Mouse (Mus musculus) hindbrain, embryonic 15.5 days (tissue): Measurements from ENCODE around the gene Rps11. TPM values are rescaled to one million over a fixed set of nuclear protein-coding genes. Genes with fewer than 3 reads are reported as not detected.
A peak's percentile ranks its signal among the peaks of the same experiment; 100 is the strongest.
"Not testable (repeated sequence)": the region's sequence is repeated elsewhere in the genome, so short reads cannot be mapped to it uniquely, and the experiment has no call there.

Source experiments
- ATAC-seq: fragments of 200-750 bp; cut with Nextera tagmentation; 2 replicates; pipeline ENCODE4 v1.8.0; 2017; ENCODE audit warnings: low read depth, moderate number of reproducible peaks, moderate TSS enrichment; ENCODE audit not compliant: low FRiP score
- H3K27ac ChIP-seq: fragments of 300-500 bp; sonication (generic); replicated peaks from 2 replicates; pipeline ENCODE4 v1.5.1; 2015; ENCODE audit warnings: mild to moderate bottlenecking, inconsistent platforms
- H3K27me3 ChIP-seq: fragments of 300-500 bp; sonication (generic); 2 replicates; pipeline ENCODE4 v1.6.1; 2015; ENCODE audit warnings: control low read depth, inconsistent platforms
- H3K36me3 ChIP-seq: fragments of 300-500 bp; sonication (generic); 2 replicates; pipeline ENCODE4 v1.6.1; 2015; ENCODE audit warnings: control low read depth, inconsistent platforms
- H3K4me1 ChIP-seq: fragments of 300-500 bp; sonication (generic); replicated peaks from 2 replicates; pipeline ENCODE4 v1.6.1; 2015; ENCODE audit warnings: control low read depth, inconsistent platforms
- H3K4me2 ChIP-seq: fragments of 300-500 bp; sonication (generic); 2 replicates; pipeline ENCODE4 v1.6.1; 2015; ENCODE audit warnings: moderate library complexity, mild to moderate bottlenecking, inconsistent platforms
- H3K4me3 ChIP-seq: fragments of 300-500 bp; sonication (generic); 2 replicates; pipeline ENCODE4 v1.5.1; 2015; ENCODE audit warnings: mild to moderate bottlenecking, inconsistent platforms
- H3K9ac ChIP-seq: fragments of 300-500 bp; sonication (generic); 2 replicates; pipeline ENCODE4 v1.6.1; 2015; ENCODE audit warnings: inconsistent platforms
- H3K9me3 ChIP-seq: fragments of 300-500 bp; sonication (generic); 2 replicates; pipeline ENCODE4 v1.6.1; 2016; ENCODE audit warnings: control low read depth, inconsistent platforms
- WGBS: fragments of 180-500 bp; shearing (Covaris S2); methylation state at CpG from one replicate; pipeline ENCODE4 v1.1.7; 2015; 5-methylcytosine and 5-hydroxymethylcytosine counted together
- polyA plus RNA-seq: library from polyadenylated mRNA; unstranded; fragments of >200 nt; fragmentation: Nextera tagmentation; extraction: Ambion mirVana; gene quantifications from 2 replicates; pipeline ENCODE4 v1.2.1, GENCODE M21; 2015

Rps11 gene
- 762 and 841 TPM in 2 replicates for polyA plus RNA-seq

GRCm38 (mm10) chr7:45124224-45125143 is at the start of gene Rps11:
Rps11 (minus strand) TSS chr7:45124439.
- H3K4me1 ChIP-seq: peaks cover 60% of the 10 kb centered on the region

DNA sequence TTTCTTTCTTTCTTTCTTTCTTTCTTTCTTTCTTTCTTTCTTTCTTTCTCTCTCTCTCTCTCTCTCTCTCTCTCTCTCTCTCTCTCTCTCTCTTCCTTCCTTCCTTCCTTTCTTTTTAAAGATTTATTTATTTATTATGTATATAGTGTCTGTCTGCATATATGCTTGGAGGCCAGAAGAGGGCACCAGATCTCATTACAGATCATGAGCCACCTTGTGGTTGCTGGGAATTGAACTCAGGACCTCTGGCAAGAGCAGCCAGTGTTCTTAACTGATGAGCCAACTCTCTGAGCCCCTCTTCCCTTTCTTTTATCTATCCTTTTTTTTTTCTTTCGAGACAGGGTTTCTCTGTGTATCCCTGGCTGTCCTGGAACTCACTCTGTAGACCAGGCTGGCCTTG is 49.5 kb upstream of the Rps11 start:
- not testable (repeated sequence) for ATAC-seq, H3K4me3 ChIP-seq, H3K36me3 ChIP-seq, H3K9ac ChIP-seq, H3K27ac ChIP-seq, H3K4me2 ChIP-seq, H3K9me3 ChIP-seq
- Histone ChIP-seq H3K27me3 (peaks cover 75% of the 10 kb centered on the region), H3K4me1 (peaks cover 18% of the 10 kb centered on the region)
- WGBS: 69% methylated on average over 1 of the region's 1 CpGs

More at GRCm38 (mm10) chr7:45124224-45125143, at the start of gene Rps11:
- H3K4me3 ChIP-seq: peak within 1 kb of the TSS; percentile 76
- WGBS: under 1% methylated on average over 59 of the region's 59 CpGs
- peak within 1 kb of the TSS; percentile 80 for H3K4me2 ChIP-seq
- H3K9ac ChIP-seq: peak within 1 kb of the TSS; percentile 95
- peaks cover 62% of the 10 kb centered on the region for H3K36me3 ChIP-seq
- peak; percentile 88 for ATAC-seq
- H3K27me3 ChIP-seq: no peaks in the 10 kb centered on the region
- H3K27ac ChIP-seq: peak within 1 kb of the TSS; percentile 91
- H3K9me3 ChIP-seq: no peaks in the 10 kb centered on the region

- Histone ChIP-seq H3K36me3 (no peaks in the 10 kb centered on the region), H3K4me3 (no peak overlapping the region), H3K9ac (no peak overlapping the region), H3K27ac (no peak overlapping the region), H3K27me3 (peaks cover 75% of the 10 kb centered on the region), H3K9me3 (no peaks in the 10 kb centered on the region), H3K4me2 (no peak overlapping the region), H3K4me1 (peaks cover 25% of the 10 kb centered on the region)
- WGBS: 61% methylated on average over 7 of the region's 7 CpGs
- no peak for ATAC-seq
Observed at GRCm38 (mm10) chr7:45172974-45173373, 48.7 kb upstream of the Rps11 start.

GRCm38 (mm10) chr7:45169495-45169894 is 45.3 kb upstream of the Rps11 start:
- Histone ChIP-seq H3K27ac (no peak overlapping the region), H3K4me3 (no peak overlapping the region), H3K36me3 (no peaks in the 10 kb centered on the region), H3K4me2 (no peak overlapping the region), H3K9ac (no peak overlapping the region), H3K27me3 (peaks cover 75% of the 10 kb centered on the region), H3K9me3 (no peaks in the 10 kb centered on the region), H3K4me1 (peaks cover 12% of the 10 kb centered on the region)
- WGBS: 94% methylated on average over 3 of the region's 3 CpGs
- ATAC-seq: no peak

DNA sequence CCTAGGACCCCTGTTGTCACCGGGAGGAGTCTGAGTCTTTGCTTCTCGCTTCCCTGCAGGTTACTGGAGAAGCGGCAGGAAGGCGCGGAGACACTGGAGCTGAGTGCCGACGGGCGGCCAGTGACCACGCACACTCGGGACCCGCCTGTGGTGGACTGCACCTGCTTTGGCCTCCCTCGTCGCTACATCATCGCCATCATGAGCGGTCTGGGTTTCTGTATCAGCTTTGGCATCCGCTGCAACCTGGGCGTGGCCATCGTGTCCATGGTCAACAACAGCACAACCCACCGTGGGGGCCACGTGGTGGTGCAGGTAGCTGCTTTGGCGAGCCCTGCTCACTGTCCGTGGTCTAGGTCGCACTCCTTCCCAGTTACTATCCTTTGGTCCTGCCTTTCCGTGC is 44.4 kb upstream of the Rps11 start:
- no peak overlapping the region for H3K9ac ChIP-seq
- no peak overlapping the region for H3K27ac ChIP-seq
- no peaks in the 10 kb centered on the region for H3K36me3 ChIP-seq
- H3K4me3 ChIP-seq: peak overlapping the region; percentile 20
- 3% methylated on average over 24 of the region's 24 CpGs for WGBS
- peaks cover 75% of the 10 kb centered on the region for H3K27me3 ChIP-seq
- no peak for ATAC-seq
- no peaks in the 10 kb centered on the region for H3K9me3 ChIP-seq
- peaks cover 18% of the 10 kb centered on the region for H3K4me1 ChIP-seq
- peak overlapping the region; percentile 47 for H3K4me2 ChIP-seq

DNA sequence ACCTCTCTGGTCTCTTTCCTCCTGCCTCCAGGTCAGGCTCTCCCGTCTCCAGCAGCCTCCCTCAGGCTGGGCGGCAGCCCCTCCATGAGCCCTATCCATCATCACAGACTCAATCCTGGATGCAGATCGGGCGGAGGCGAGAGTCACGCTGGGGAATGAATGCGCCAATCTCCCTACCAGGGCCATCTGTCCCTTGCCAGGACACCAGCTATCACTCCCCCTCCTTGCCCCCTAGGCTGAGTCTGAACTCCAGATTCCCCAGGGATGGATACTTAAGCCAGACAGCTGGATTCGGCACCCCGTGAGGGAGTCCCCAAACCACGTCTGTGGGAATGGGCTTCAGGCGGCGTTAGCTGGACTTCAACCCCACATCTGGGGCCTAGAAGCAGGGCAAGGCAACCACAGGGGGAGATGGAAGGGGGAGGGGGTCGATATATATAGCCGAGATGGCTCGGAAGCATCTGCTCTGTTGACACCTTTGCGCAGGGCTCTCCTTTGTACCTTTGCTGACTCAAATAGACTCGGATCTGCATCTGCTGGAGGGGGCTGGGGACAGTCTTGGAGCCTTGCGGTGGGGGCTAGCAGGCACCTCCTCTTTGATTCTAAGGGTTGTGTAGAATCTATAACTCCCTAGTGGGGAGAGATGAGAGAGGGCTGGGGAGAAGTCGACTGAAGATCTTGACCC is 43.7 kb upstream of the Rps11 start:
- Histone ChIP-seq H3K9ac (no peak overlapping the region), H3K9me3 (no peaks in the 10 kb centered on the region), H3K4me1 (peaks cover 19% of the 10 kb centered on the region), H3K27me3 (peaks cover 79% of the 10 kb centered on the region), H3K4me3 (0 out of 2 replicates have a peak overlapping the region, but pooled peaks have one; percentile 20), H3K27ac (no peak overlapping the region), H3K4me2 (peak overlapping the region; percentile 47; the same call in 1 of the 2 replicates), H3K36me3 (no peaks in the 10 kb centered on the region)
- WGBS: 3% methylated on average over 19 of the region's 19 CpGs
- ATAC-seq: no peak

DNA sequence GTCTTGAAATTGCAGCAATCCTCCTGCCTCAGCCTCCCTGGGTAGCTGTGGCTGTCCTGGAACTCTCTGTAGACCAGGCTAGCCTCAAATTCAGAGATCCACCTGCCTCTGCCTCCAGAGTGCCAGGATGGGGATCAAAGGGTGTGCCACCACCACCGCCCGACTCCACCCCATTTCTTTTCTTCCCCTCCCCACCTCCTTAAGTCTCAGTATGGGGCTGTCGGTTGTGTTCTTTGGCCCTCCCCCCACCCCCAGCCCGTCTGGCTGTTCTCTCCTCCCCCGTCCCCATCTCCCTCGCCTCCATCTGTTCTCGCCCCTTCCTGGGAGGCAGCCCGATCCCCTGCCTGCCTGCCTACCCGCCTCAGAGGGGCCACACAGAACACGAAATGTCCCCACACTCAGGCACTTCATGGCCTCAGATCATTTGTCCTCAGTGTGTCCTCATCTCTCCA is 42.7 kb upstream of the Rps11 start:
- Histone ChIP-seq H3K9me3 (no peaks in the 10 kb centered on the region), H3K4me1 (peaks cover 28% of the 10 kb centered on the region), H3K36me3 (no peaks in the 10 kb centered on the region), H3K9ac (no peak overlapping the region), H3K27me3 (peaks cover 80% of the 10 kb centered on the region), H3K4me3 (no peak overlapping the region), H3K27ac (no peak overlapping the region), H3K4me2 (no peak overlapping the region)
- no peak for ATAC-seq
- 28% methylated on average over 9 of the region's 10 CpGs for WGBS

DNA sequence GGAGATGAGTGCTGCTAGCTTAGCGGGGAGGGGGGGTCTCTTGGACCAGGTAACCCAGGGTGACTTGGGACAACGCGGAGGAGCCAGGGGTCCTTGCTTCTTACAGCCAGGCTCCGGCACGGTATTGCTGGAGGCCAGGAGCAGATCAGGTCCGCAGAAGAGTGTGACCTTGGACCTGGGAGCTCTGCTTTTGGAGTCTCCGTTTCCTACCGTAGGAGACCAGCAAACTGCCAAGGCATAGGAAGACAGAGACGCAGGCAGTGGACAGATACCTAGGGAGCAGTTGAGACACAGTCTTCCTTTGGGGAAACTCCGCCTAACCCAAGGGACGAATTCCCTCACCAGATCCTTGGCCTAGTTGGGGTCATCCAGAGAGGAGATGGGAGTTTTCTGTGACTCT is 41.5 kb upstream of the Rps11 start:
- H3K9ac ChIP-seq: no peak overlapping the region
- no peak overlapping the region for H3K27ac ChIP-seq
- no peak for ATAC-seq
- peaks cover 80% of the 10 kb centered on the region for H3K27me3 ChIP-seq
- H3K36me3 ChIP-seq: 0 out of 2 replicates have a peak, but pooled peaks cover 2% of the 10 kb centered on the region
- peaks cover 28% of the 10 kb centered on the region for H3K4me1 ChIP-seq
- H3K4me2 ChIP-seq: no peak overlapping the region
- no peak overlapping the region for H3K4me3 ChIP-seq
- H3K9me3 ChIP-seq: no peaks in the 10 kb centered on the region
- 50% methylated on average over 11 of the region's 11 CpGs for WGBS

GRCm38 (mm10) chr7:45164833-45165232 is 40.6 kb upstream of the Rps11 start:
- peaks cover 28% of the 10 kb centered on the region for H3K4me1 ChIP-seq
- no peak overlapping the region for H3K27ac ChIP-seq
- no peak overlapping the region for H3K4me2 ChIP-seq
- H3K9me3 ChIP-seq: no peaks in the 10 kb centered on the region
- H3K36me3 ChIP-seq: 0 out of 2 replicates have a peak, but pooled peaks cover 6% of the 10 kb centered on the region
- H3K4me3 ChIP-seq: no peak overlapping the region
- no peak for ATAC-seq
- peaks cover 74% of the 10 kb centered on the region for H3K27me3 ChIP-seq
- H3K9ac ChIP-seq: no peak overlapping the region
- WGBS: 74% methylated on average over 5 of the region's 5 CpGs

GRCm38 (mm10) chr7:45163735-45164490 is 39.7 kb upstream of the Rps11 start, which contains the start of gene Slc17a7:
Slc17a7 (plus strand) TSS chr7:45163949.
- H3K9me3 ChIP-seq: no peaks in the 10 kb centered on the region
- peak within 1 kb of the TSS; percentile 37; the same call in 1 of the 2 replicates for H3K9ac ChIP-seq
- ATAC-seq: no peak

GRCm38 (mm10) chr7:45162996-45163615 is 38.9 kb upstream of the Rps11 start:
- Histone ChIP-seq H3K27ac (no peak overlapping the region), H3K4me3 (no peak overlapping the region), H3K9me3 (no peaks in the 10 kb centered on the region), H3K9ac (no peak overlapping the region), H3K4me2 (peak overlapping the region; percentile 65; the same call in 1 of the 2 replicates), H3K36me3 (0 out of 2 replicates have a peak, but pooled peaks cover 10% of the 10 kb centered on the region), H3K4me1 (peaks cover 21% of the 10 kb centered on the region), H3K27me3 (peaks cover 56% of the 10 kb centered on the region)
- ATAC-seq: no peak
- WGBS: 75% methylated on average over 9 of the region's 9 CpGs

More at GRCm38 (mm10) chr7:45163735-45164490, 39.7 kb upstream of the Rps11 start, which contains the start of gene Slc17a7:
- WGBS: 1% methylated on average over 25 of the region's 41 CpGs
- H3K27ac ChIP-seq: no peak within 1 kb of the TSS
- 0 out of 2 replicates have a peak, but pooled peaks cover 8% of the 10 kb centered on the region for H3K36me3 ChIP-seq
- H3K27me3 ChIP-seq: peaks cover 64% of the 10 kb centered on the region
- H3K4me1 ChIP-seq: peaks cover 28% of the 10 kb centered on the region
- H3K4me2 ChIP-seq: peak within 1 kb of the TSS; percentile 87
- peak within 1 kb of the TSS; percentile 37 for H3K4me3 ChIP-seq
